ENCODE assay signal across 9 mouse cellular contexts in the genomic region with DNA sequence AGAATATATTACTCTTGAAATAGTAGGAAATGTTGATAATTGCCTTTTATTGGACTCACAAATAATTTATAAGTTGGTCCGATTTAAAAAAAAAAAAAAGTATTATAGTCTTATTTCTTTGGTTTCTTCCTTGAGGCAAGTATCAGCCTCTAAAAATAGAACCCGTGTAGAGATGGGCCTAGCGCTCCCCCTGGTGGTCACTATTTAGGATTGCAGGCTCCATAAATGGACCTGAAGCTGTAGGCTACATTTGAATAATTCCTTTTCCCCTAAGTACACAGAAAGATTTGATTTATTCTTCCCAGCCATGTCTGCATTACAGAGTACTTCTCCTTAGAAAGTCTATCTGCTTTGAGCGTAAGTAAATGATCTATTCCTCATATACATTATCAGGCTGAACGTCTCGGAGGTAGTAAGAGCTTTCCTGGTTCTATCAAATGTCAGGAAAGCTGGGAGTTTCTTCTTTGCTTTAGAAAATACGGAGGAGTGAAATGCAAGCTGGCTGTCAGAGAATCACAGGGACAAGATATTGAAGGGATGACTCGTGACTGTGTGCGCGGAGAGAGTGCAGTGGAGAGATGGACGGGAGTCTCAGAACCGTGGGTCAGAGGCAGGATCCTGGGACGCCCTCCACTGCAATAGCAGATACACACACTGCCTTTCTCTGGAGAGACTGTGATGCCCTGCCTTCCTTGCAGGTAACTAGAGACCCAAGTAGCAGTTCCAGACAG. TPM values are rescaled to one million over a fixed set of nuclear protein-coding genes. Genes with fewer than 3 reads are reported as not detected.
DNase-seq lines count a peak whose midpoint lies in the region; ATAC-seq lines count a peak whose summit lies in the region.
"Had no signal": no experiment of that assay in that cellular context is flagged by ENCODE, and none has a peak within 500 bp of the region (broad histone marks: within the 10 kb centered on the region; RNA-seq: fewer than 3 reads in every experiment).

No protein-coding gene starts in this region.

- H3K9me3 ChIP-seq in midbrain, embryonic 10.5 days (replicated peaks), result no peaks in the 10 kb centered on the region
- no peaks in the 10 kb centered on the region for H3K9me3 ChIP-seq in midbrain, embryonic 13.5 days
- H3K9me3 ChIP-seq in midbrain, embryonic 11.5 days (ENCODE audit: control insufficient read depth, low read length), result no peaks in the 10 kb centered on the region

- H3K36me3 ChIP-seq in midbrain, embryonic 10.5 days, result no peaks in the 10 kb centered on the region
- no peaks in the 10 kb centered on the region for H3K36me3 ChIP-seq in midbrain, embryonic 13.5 days
- no peaks in the 10 kb centered on the region for H3K36me3 ChIP-seq in midbrain, embryonic 11.5 days (ENCODE audit: control insufficient read depth, insufficient read depth, low read length)

- no peak overlapping the region for H3K27ac ChIP-seq in midbrain, embryonic 10.5 days (replicated peaks)
- H3K27ac ChIP-seq in midbrain, embryonic 13.5 days, result no peak overlapping the region
- no peak overlapping the region for H3K27ac ChIP-seq in midbrain, embryonic 11.5 days (ENCODE audit: low read depth, low read length)

- no peaks in the 10 kb centered on the region for H3K27me3 ChIP-seq in midbrain, embryonic 10.5 days (ENCODE audit: low read depth, poor library complexity, severe bottlenecking)
- 0 out of 2 replicates have a peak, but pooled peaks cover 4% of the 10 kb centered on the region for H3K27me3 ChIP-seq in midbrain, embryonic 13.5 days
- H3K27me3 ChIP-seq in midbrain, embryonic 11.5 days (ENCODE audit: control insufficient read depth, insufficient read depth, low read length), result no peaks in the 10 kb centered on the region

- no peak; the same call in 1 of the 2 replicates for ATAC-seq in midbrain, embryonic 13.5 days
- peak; percentile 71 for ATAC-seq in common myeloid progenitor, adult 5-6 weeks (replicated peaks; ENCODE audit: low read depth, poor library complexity, severe bottlenecking)
- peak; percentile 77 for ATAC-seq in granulocyte monocyte progenitor cell, adult 5-6 weeks (replicated peaks; ENCODE audit: poor library complexity, severe bottlenecking)
- 0 out of 2 replicates have a peak, but pooled peaks have one; percentile 24 for ATAC-seq in midbrain, embryonic 11.5 days (ENCODE audit: low FRiP score)
- no peak for ATAC-seq in inflammation-experienced regulatory T-cells, adult 6 months

- H3K4me1 ChIP-seq in midbrain, embryonic 10.5 days, result peaks cover 14% of the 10 kb centered on the region; the same call in 1 of the 2 replicates
- peaks cover 13% of the 10 kb centered on the region for H3K4me1 ChIP-seq in midbrain, embryonic 13.5 days (replicated peaks)
- H3K4me1 ChIP-seq in midbrain, embryonic 11.5 days (ENCODE audit: control insufficient read depth, insufficient read depth, low read length), result 0 out of 2 replicates have a peak, but pooled peaks cover 1% of the 10 kb centered on the region

- WGBS in midbrain, embryonic 10.5 days, result 61% methylated on average over 13 of the region's 13 CpGs
- WGBS in midbrain, embryonic 13.5 days, result 56% methylated on average over 13 of the region's 13 CpGs
- 58% methylated on average over 13 of the region's 13 CpGs for WGBS in midbrain, embryonic 11.5 days

- DNase-seq in midbrain, embryonic 10.5 days (ENCODE audit: low spot score), result peak; percentile 40
- peak; percentile 59 for DNase-seq in ZHBTc4 (ENCODE audit: low read depth, low spot score)
- DNase-seq in layer of hippocampus, postnatal 25 days (ENCODE audit: extremely low spot score in 1 of 2, low spot score in 1 of 2), result peak; percentile 44 to 72
- DNase-seq in midbrain, embryonic 11.5 days (ENCODE audit: low spot score, missing footprints), result peak; percentile 91

- H3K4me2 ChIP-seq in midbrain, embryonic 13.5 days (replicated peaks), result no peak overlapping the region
- no peak overlapping the region for H3K4me2 ChIP-seq in midbrain, embryonic 11.5 days

- H3K9ac ChIP-seq in midbrain, embryonic 13.5 days (replicated peaks), result no peak overlapping the region
- H3K9ac ChIP-seq in midbrain, embryonic 11.5 days (ENCODE audit: low read length), result no peak overlapping the region

- no peak overlapping the region for H3K4me3 ChIP-seq in midbrain, embryonic 10.5 days
- H3K4me3 ChIP-seq in midbrain, embryonic 13.5 days (replicated peaks), result no peak overlapping the region
- no peak overlapping the region for H3K4me3 ChIP-seq in midbrain, embryonic 11.5 days (ENCODE audit: low read depth, low read length)

RNA-seq across cellular contexts. Expression of a gene that starts 18.0 kb away (rescaled TPM):
- 0.24 TPM in 1 of 2 replicates, not detected in the other for polyA plus RNA-seq in midbrain, embryonic 10.5 days (2016; fragmentation: Nextera tagmentation; extraction: Ambion mirVana)
- polyA plus RNA-seq in midbrain, embryonic 13.5 days (2015; fragmentation: Nextera tagmentation; extraction: Ambion mirVana), result not detected in 2 replicates
- total RNA-seq in common myeloid progenitor, adult 5-6 weeks (2017), result not detected in 2 replicates
- not detected in 2 replicates for total RNA-seq in granulocyte monocyte progenitor cell, adult 5-6 weeks (2014; fragmentation: Nextera tagmentation)
- not detected in 2 replicates for total RNA-seq in granulocyte monocyte progenitor cell, adult 5-6 weeks (2017)
- total RNA-seq in layer of hippocampus, postnatal 25 days (2021), result not detected
- not detected in 2 replicates for polyA plus RNA-seq in midbrain, embryonic 11.5 days (2014; fragmentation: Nextera tagmentation; extraction: Ambion mirVana)
- not detected for polyA plus RNA-seq in inflammation-experienced regulatory T-cells, adult 6 months (2017; shearing (Covaris generic))

RNA-seq across cellular contexts. Expression of a gene that starts 19.1 kb away (rescaled TPM):
- 0.06 and 0.09 TPM in 2 replicates for polyA plus RNA-seq in midbrain, embryonic 10.5 days (2016; fragmentation: Nextera tagmentation; extraction: Ambion mirVana)
- polyA plus RNA-seq in midbrain, embryonic 13.5 days (2015; fragmentation: Nextera tagmentation; extraction: Ambion mirVana), result 0.16 and 0.17 TPM in 2 replicates
- total RNA-seq in common myeloid progenitor, adult 5-6 weeks (2017), result not detected in 2 replicates
- 0.21 TPM in 1 of 2 replicates, not detected in the other for total RNA-seq in granulocyte monocyte progenitor cell, adult 5-6 weeks (2014; fragmentation: Nextera tagmentation)
- total RNA-seq in granulocyte monocyte progenitor cell, adult 5-6 weeks (2017), result not detected in 2 replicates
- total RNA-seq in layer of hippocampus, postnatal 25 days (2021), result 1 to 10 TPM; 2.6 to 2.8 TPM
- 0.07 TPM in 1 of 2 replicates, not detected in the other for polyA plus RNA-seq in midbrain, embryonic 11.5 days (2014; fragmentation: Nextera tagmentation; extraction: Ambion mirVana)
- not detected for polyA plus RNA-seq in inflammation-experienced regulatory T-cells, adult 6 months (2017; shearing (Covaris generic))

RNA-seq across cellular contexts. Expression of a gene that starts 37.0 kb away (rescaled TPM):
- polyA plus RNA-seq in midbrain, embryonic 10.5 days (2016; fragmentation: Nextera tagmentation; extraction: Ambion mirVana), result not detected in 2 replicates
- polyA plus RNA-seq in midbrain, embryonic 13.5 days (2015; fragmentation: Nextera tagmentation; extraction: Ambion mirVana), result not detected in 2 replicates
- total RNA-seq in common myeloid progenitor, adult 5-6 weeks (2017), result not detected in 2 replicates
- total RNA-seq in granulocyte monocyte progenitor cell, adult 5-6 weeks (2014; fragmentation: Nextera tagmentation), result not detected in 2 replicates
- total RNA-seq in granulocyte monocyte progenitor cell, adult 5-6 weeks (2017), result not detected in 2 replicates
- total RNA-seq in layer of hippocampus, postnatal 25 days (2021), result not detected
- polyA plus RNA-seq in midbrain, embryonic 11.5 days (2014; fragmentation: Nextera tagmentation; extraction: Ambion mirVana), result not detected in 2 replicates
- not detected for polyA plus RNA-seq in inflammation-experienced regulatory T-cells, adult 6 months (2017; shearing (Covaris generic))
- polyA plus RNA-seq: gonadal fat pad, adult 2 months had no signal

Comparison
In these comparisons a context has a peak if more than half of its experiments do, and no peak if none do; other contexts are left out.
1. ATAC-seq: peak in common myeloid progenitor, adult 5-6 weeks (single experiment), granulocyte monocyte progenitor cell, adult 5-6 weeks (single experiment) and midbrain, embryonic 11.5 days (single experiment); none in midbrain, embryonic 13.5 days (single experiment) and inflammation-experienced regulatory T-cells, adult 6 months (single experiment).
2. DNase-seq: peak in every context shown above with its lines; median percentile 91 in midbrain, embryonic 11.5 days; 59 in ZHBTc4; 58 in layer of hippocampus, postnatal 25 days; 40 in midbrain, embryonic 10.5 days.